Mouse (Mus musculus): ENCODE data around the gene Dmrta2.

- TF ChIP-seq POLR2A (IDR thresholded peaks at IDR 0.05; ENCODE audit: insufficient read length, low read depth) (no peak), E2F4 (IDR thresholded peaks at IDR 0.05; ENCODE audit: insufficient read depth) (no peak), MAX (IDR thresholded peaks at IDR 0.05; ENCODE audit: low read depth) (no peak)
Observed at GRCm38 (mm10) chr4:109953509-109953908, 24.3 kb upstream of the Dmrta2 start.

All from myocyte (in vitro differentiated cells).